Mouse (Mus musculus) megakaryocyte, embryonic 14.5 days (primary cell): ENCODE measurements around the gene Zfp605.

Experiments used
- FLI1 ChIP-seq: IDR thresholded peaks from 2 replicates; pipeline ENCODE4 v1.6.1; 2012; ENCODE audit warnings: low read length, inconsistent platforms, mixed read lengths
- GATA1 ChIP-seq: IDR thresholded peaks from 3 replicates; pipeline ENCODE4 v1.6.1; 2012; ENCODE audit warnings: mixed read lengths, low read length, inconsistent platforms, borderline replicate concordance

- TF ChIP-seq GATA1 (no peak), FLI1 (no peak)
Observed at GRCm38 (mm10) chr5:110140424-110140823, 30.5 kb downstream of the Zfp605 start.
